Mouse (Mus musculus) ES-E14 (cell line): ENCODE data around the gene Ctnnb1.

Experiments used
- CHD2 ChIP-seq: IDR thresholded peaks from 2 replicates; pipeline ENCODE4 v1.6.1; 2014; ENCODE audit warnings: mild to moderate bottlenecking, low read depth, low read length, inconsistent platforms
- HCFC1 ChIP-seq: IDR thresholded peaks from 2 replicates; pipeline ENCODE4 v1.6.1; 2012; ENCODE audit warnings: low read length, inconsistent platforms, borderline replicate concordance; ENCODE audit not compliant: insufficient read depth
- MAFK ChIP-seq: IDR thresholded peaks from 2 replicates; pipeline ENCODE4 v1.6.1; 2014; ENCODE audit warnings: mild to moderate bottlenecking, low read depth, low read length, inconsistent platforms; ENCODE audit not compliant: insufficient read depth
- ZC3H11A ChIP-seq: IDR thresholded peaks from 2 replicates; pipeline ENCODE4 v1.6.1; 2012; ENCODE audit warnings: low read depth, mild to moderate bottlenecking, inconsistent platforms, low read length, borderline replicate concordance
- ZNF384 ChIP-seq: IDR thresholded peaks from 2 replicates; pipeline ENCODE4 v1.6.1; 2012; ENCODE audit warnings: low read depth, low read length, inconsistent platforms

- TF ChIP-seq MAFK: no peak
- no peak for TF ChIP-seq HCFC1
- no peak for TF ChIP-seq ZC3H11A
- TF ChIP-seq CHD2: no peak
- no peak for TF ChIP-seq ZNF384
Observed at GRCm38 (mm10) chr9:120963720-120964119, 34.7 kb downstream of the Ctnnb1 start.
